In the genomic region with DNA sequence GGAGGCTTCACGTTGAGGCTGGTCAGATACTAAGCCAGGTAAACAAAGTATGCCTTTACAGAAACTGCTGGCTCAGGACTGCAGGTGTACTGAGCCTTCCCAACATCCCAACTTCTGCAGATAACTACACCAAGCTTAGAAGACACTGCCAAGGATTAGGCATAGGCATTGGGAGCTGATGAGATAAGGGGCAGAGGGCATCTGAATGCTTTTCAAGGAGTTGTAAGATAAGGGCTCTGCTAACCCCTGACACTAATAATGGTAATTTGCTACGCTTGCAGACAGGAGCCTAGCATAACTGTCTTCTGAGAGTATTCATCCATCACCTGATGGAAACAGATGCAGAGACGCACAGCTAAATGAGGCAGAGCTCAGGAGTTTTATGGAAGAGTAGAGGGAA, we compare ENCODE assay signal across 23 mouse cellular contexts.
DNase-seq lines count a peak whose midpoint lies in the region; ATAC-seq and TF ChIP-seq lines count a peak whose summit lies in the region.
"Had no signal": no experiment of that assay in that cellular context is flagged by ENCODE, and none has a peak within 500 bp of the region (broad histone marks: within the 10 kb centered on the region; RNA-seq: fewer than 3 reads in every experiment).

No protein-coding gene starts in this region.

- no peak overlapping the region for H3K4me3 ChIP-seq in midbrain, embryonic 11.5 days (ENCODE audit: low read depth, low read length)
- H3K4me3 ChIP-seq in midbrain, embryonic 10.5 days, result no peak overlapping the region
- H3K4me3 ChIP-seq in MEL (ENCODE audit: control insufficient read depth in 1 of 2, insufficient read depth in 1 of 2, low read depth in 2 of 2, low read length in 2 of 2), result no peak overlapping the region
- H3K4me3 ChIP-seq in stomach, postnatal 0 days (ENCODE audit: low read depth, low read length), result no peak overlapping the region

- H3K4me2 ChIP-seq in midbrain, embryonic 11.5 days, result no peak overlapping the region
- no peak overlapping the region for H3K4me2 ChIP-seq in stomach, postnatal 0 days (replicated peaks; ENCODE audit: low read depth)

- H3K9me3 ChIP-seq in midbrain, embryonic 11.5 days (ENCODE audit: control insufficient read depth, low read length), result no peaks in the 10 kb centered on the region
- H3K9me3 ChIP-seq in midbrain, embryonic 10.5 days (replicated peaks), result no peaks in the 10 kb centered on the region
- H3K9me3 ChIP-seq in MEL (replicated peaks; ENCODE audit: insufficient read depth, low read length), result no peaks in the 10 kb centered on the region
- H3K9me3 ChIP-seq in stomach, postnatal 0 days (ENCODE audit: control insufficient read depth, low read length), result no peaks in the 10 kb centered on the region
- H3K9me3 ChIP-seq: G1E had no signal

- H3K27me3 ChIP-seq in midbrain, embryonic 11.5 days (ENCODE audit: control insufficient read depth, insufficient read depth, low read length), result no peaks in the 10 kb centered on the region
- no peaks in the 10 kb centered on the region for H3K27me3 ChIP-seq in midbrain, embryonic 10.5 days (ENCODE audit: low read depth, poor library complexity, severe bottlenecking)
- H3K27me3 ChIP-seq in MEL (ENCODE audit: control insufficient read depth in 1 of 2, insufficient read depth in 2 of 2, low read length in 2 of 2), result no peaks in the 10 kb centered on the region
- H3K27me3 ChIP-seq in stomach, postnatal 0 days (ENCODE audit: control insufficient read depth, insufficient read depth, low read length), result no peaks in the 10 kb centered on the region
- H3K27me3 ChIP-seq: CH12.LX, Patski had no signal

- TF ChIP-seq EP300 in MEL (IDR thresholded peaks at IDR 0.05; ENCODE audit: low read depth in 1 of 2, low read length in 2 of 2), result no peak
- no peak for TF ChIP-seq EP300 in stomach, postnatal 0 days (optimal IDR thresholded peaks at IDR 0.05)

- H3K36me3 ChIP-seq in midbrain, embryonic 11.5 days (ENCODE audit: control insufficient read depth, insufficient read depth, low read length), result peaks cover 38% of the 10 kb centered on the region
- peaks cover 99% of the 10 kb centered on the region for H3K36me3 ChIP-seq in midbrain, embryonic 10.5 days
- H3K36me3 ChIP-seq in MEL (ENCODE audit: control insufficient read depth in 1 of 2, insufficient read depth in 2 of 2, low read length in 2 of 2), result peaks cover 10 to 26% of the 10 kb centered on the region in 2 experiments
- H3K36me3 ChIP-seq in stomach, postnatal 0 days (ENCODE audit: control insufficient read depth, insufficient read depth, low read length), result peaks cover 27% of the 10 kb centered on the region

- WGBS in midbrain, embryonic 11.5 days, result 89% methylated on average over 3 of the region's 3 CpGs
- WGBS in midbrain, embryonic 10.5 days, result 85% methylated on average over 3 of the region's 3 CpGs
- WGBS in stomach, postnatal 0 days, result 70% methylated on average over 3 of the region's 3 CpGs

- no peak for TF ChIP-seq POLR2A in MEL (IDR thresholded peaks at IDR 0.05; ENCODE audit: control insufficient read depth in 1 of 2, insufficient read depth in 1 of 2, low read depth in 1 of 2, low read length in 2 of 2, poor library complexity in 1 of 2)

- H3K79me2 ChIP-seq in MEL (ENCODE audit: control insufficient read depth, insufficient read depth, low read length, poor library complexity), result no peaks in the 10 kb centered on the region

- peak; percentile 77 for DNase-seq in midbrain, embryonic 11.5 days (ENCODE audit: low spot score, missing footprints)
- DNase-seq in midbrain, embryonic 10.5 days (ENCODE audit: low spot score), result no peak
- DNase-seq in MEL (ENCODE audit: low read depth, low spot score), result no peak
- DNase-seq in ovary, postnatal 36 days (ENCODE audit: low spot score), result no peak
- DNase-seq in spleen, postnatal 14 days (ENCODE audit: low spot score in 2 of 2), result no peak
- DNase-seq in stomach, postnatal 0 days (ENCODE audit: low spot score), result no peak
- DNase-seq: adrenal gland, adult 2 months; adrenal gland, adult 8-10 months; adrenal gland, postnatal 10 days; adrenal gland, postnatal 14 days; adrenal gland, postnatal 25 days; adrenal gland, postnatal 36 days; B cell, adult 2 months; cerebellum, adult 11 months; cerebellum, adult 11-12 months; cerebellum, adult 18-20 months had no signal

- no peak overlapping the region for H3K9ac ChIP-seq in midbrain, embryonic 11.5 days (ENCODE audit: low read length)
- no peak overlapping the region for H3K9ac ChIP-seq in MEL (ENCODE audit: control insufficient read depth, low read depth, low read length, poor library complexity, severe bottlenecking)
- no peak overlapping the region for H3K9ac ChIP-seq in stomach, postnatal 0 days (ENCODE audit: low read length)

- ATAC-seq in midbrain, embryonic 11.5 days (ENCODE audit: low FRiP score), result no peak
- peak; percentile 54 for ATAC-seq in megakaryocyte progenitor cell, adult 5-6 weeks (replicated peaks; ENCODE audit: poor library complexity)
- ATAC-seq in megakaryocyte-erythroid progenitor cell, adult 5-6 weeks (replicated peaks; ENCODE audit: low FRiP score, low TSS enrichment, poor library complexity, severe bottlenecking), result peak; percentile 54; the same call in 1 of the 2 replicates
- no peak for ATAC-seq in stomach, postnatal 0 days (ENCODE audit: low FRiP score, low TSS enrichment)
- ATAC-seq: activated CD4-positive, CD25-positive, alpha-beta regulatory T cell, adult 4 months; CD4-positive, CD25-positive, alpha-beta regulatory T cell, adult 4 months; Patski had no signal

- no peak for TF ChIP-seq CTCF in MEL (IDR thresholded peaks at IDR 0.05 in 2 of 3, conservative IDR thresholded peaks at IDR 0.05 in 1 of 3; ENCODE audit: control insufficient read depth in 1 of 3, insufficient read depth in 1 of 3, low read depth in 2 of 3, low read length in 3 of 3, poor library complexity in 1 of 3, severe bottlenecking in 1 of 3)
- no peak for TF ChIP-seq CTCF in stomach, postnatal 0 days (IDR thresholded peaks at IDR 0.05; ENCODE audit: low read depth)

- no peak for TF ChIP-seq RAD21 in MEL (IDR thresholded peaks at IDR 0.05; ENCODE audit: low read depth, low read length)

- H3K4me1 ChIP-seq in midbrain, embryonic 11.5 days (ENCODE audit: control insufficient read depth, insufficient read depth, low read length), result no peaks in the 10 kb centered on the region
- no peaks in the 10 kb centered on the region for H3K4me1 ChIP-seq in midbrain, embryonic 10.5 days
- H3K4me1 ChIP-seq in MEL (ENCODE audit: control insufficient read depth in 1 of 2, insufficient read depth in 2 of 2, low read length in 2 of 2), result peaks cover 15 to 21% of the 10 kb centered on the region in 2 experiments
- no peaks in the 10 kb centered on the region for H3K4me1 ChIP-seq in stomach, postnatal 0 days (replicated peaks; ENCODE audit: control insufficient read depth, insufficient read depth)

- H3K27ac ChIP-seq in midbrain, embryonic 11.5 days (ENCODE audit: low read depth, low read length), result no peak overlapping the region
- H3K27ac ChIP-seq in midbrain, embryonic 10.5 days (replicated peaks), result no peak overlapping the region
- no peak overlapping the region for H3K27ac ChIP-seq in MEL (ENCODE audit: control insufficient read depth, low read depth, low read length)
- no peak overlapping the region for H3K27ac ChIP-seq in stomach, postnatal 0 days (replicated peaks)

TF ChIP-seq in MEL, 35 proteins besides CTCF, POLR2A, EP300 and RAD21:
- TF ChIP-seq TBP (IDR thresholded peaks at IDR 0.05; ENCODE audit: low read depth, low read length) (no peak), GATA1 (IDR thresholded peaks at IDR 0.05; ENCODE audit: low read depth, low read length) (peak; percentile 48), POLR2AphosphoS5 (IDR thresholded peaks at IDR 0.05; ENCODE audit: borderline replicate concordance, low read depth, low read length) (no peak)

Comparison
In these comparisons a context has a peak if more than half of its experiments do, and no peak if none do; other contexts are left out.
1. ATAC-seq: peak in megakaryocyte progenitor cell, adult 5-6 weeks (single experiment) and megakaryocyte-erythroid progenitor cell, adult 5-6 weeks (single experiment); none in midbrain, embryonic 11.5 days (single experiment) and stomach, postnatal 0 days (single experiment).